Mouse (Mus musculus) bone marrow, adult 2 months (tissue): Measurements from ENCODE around the gene Prkcb.

ENCODE experiments used
- CTCF ChIP-seq: fragments of 200-500 bp; IDR thresholded peaks from 2 replicates; pipeline ENCODE4 v1.5.1; 2011; ENCODE audit warnings: low read length, control low read depth; ENCODE audit not compliant: control insufficient read depth, insufficient read depth
- POLR2A ChIP-seq: fragments of 200-500 bp; IDR thresholded peaks from 2 replicates; pipeline ENCODE4 v1.6.1; 2011; ENCODE audit warnings: low read depth, mild to moderate bottlenecking, control low read depth, low read length, borderline replicate concordance; ENCODE audit not compliant: control insufficient read depth

DNA sequence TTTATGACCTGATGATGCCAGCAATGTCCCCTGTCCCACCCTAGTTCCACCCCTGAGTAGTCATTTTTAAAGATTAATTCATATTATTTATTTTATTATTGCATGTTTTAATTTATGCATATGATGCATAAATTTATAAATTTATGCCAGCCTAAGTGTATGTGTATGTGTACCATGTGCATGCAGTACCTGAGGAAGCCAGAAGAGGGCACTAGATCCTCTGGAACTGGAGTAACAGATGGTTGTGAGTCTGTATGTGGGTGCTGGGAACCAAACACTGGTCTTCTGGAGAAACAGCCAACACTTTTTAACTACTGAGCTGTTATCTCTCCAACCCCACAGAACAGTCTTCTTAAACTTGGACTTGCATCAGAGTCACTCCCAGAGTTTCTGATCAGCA lies 186.5 kb downstream of the Prkcb start:
- TF ChIP-seq CTCF = no peak
- TF ChIP-seq POLR2A = no peak
